Mouse (Mus musculus): Measurements from ENCODE around the gene Mapk8. TPM values are rescaled to one million over a fixed set of nuclear protein-coding genes. Genes with fewer than 3 reads are reported as not detected.

Mapk8 gene
- total and polyA plus RNA-seq, 2 experiments from 2014 or later: 34.7 to 193 TPM

GRCm38 (mm10) chr14:33362122-33362521 is 84.8 kb downstream of the Mapk8 start:
- Histone ChIP-seq H3K27ac (ENCODE audit: low read depth, low read length) (no peak overlapping the region), H3K4me1 (ENCODE audit: insufficient read depth) (no peaks in the 10 kb centered on the region), H3K9me3 (ENCODE audit: low read length) (no peaks in the 10 kb centered on the region), H3K4me2 (ENCODE audit: low read depth) (no peak overlapping the region), H3K4me3 (ENCODE audit: low read depth, low read length) (no peak overlapping the region), H3K36me3 (ENCODE audit: insufficient read depth) (no peaks in the 10 kb centered on the region), H3K9ac (no peak overlapping the region), H3K27me3 (ENCODE audit: insufficient read depth, low read length) (no peaks in the 10 kb centered on the region)
- 74% methylated on average over 14 of the region's 14 CpGs for WGBS
- no peak for TF ChIP-seq CTCF (IDR thresholded peaks at IDR 0.05; ENCODE audit: low read depth)
- DNase-seq: no peak
- ATAC-seq: no peak

DNA sequence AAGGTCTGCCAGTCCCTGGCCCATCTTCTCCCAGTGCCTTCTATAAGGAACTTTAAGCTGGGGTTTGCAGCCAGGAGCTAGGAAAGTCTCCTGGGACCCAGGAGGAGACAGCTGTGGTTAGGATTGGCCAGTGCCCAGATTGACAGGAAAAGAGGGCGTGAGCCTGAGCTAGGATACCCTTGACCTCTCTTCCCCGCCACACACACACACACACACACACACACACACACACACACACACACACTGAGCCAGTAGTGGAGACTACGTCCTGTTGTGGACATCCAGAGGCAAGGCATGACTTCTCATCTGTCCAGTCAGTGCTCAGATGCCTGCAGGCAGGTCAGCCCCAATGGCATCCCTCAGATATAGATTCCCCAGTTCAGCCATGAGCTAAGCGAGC is 85.4 kb downstream of the Mapk8 start:
- Histone ChIP-seq H3K9ac (no peak overlapping the region), H3K4me2 (ENCODE audit: low read depth) (no peak overlapping the region), H3K9me3 (ENCODE audit: low read length) (no peaks in the 10 kb centered on the region), H3K4me1 (ENCODE audit: insufficient read depth) (no peaks in the 10 kb centered on the region), H3K4me3 (ENCODE audit: low read depth, low read length) (no peak overlapping the region), H3K27ac (ENCODE audit: low read depth, low read length) (no peak overlapping the region), H3K27me3 (ENCODE audit: insufficient read depth, low read length) (no peaks in the 10 kb centered on the region), H3K36me3 (ENCODE audit: insufficient read depth) (no peaks in the 10 kb centered on the region)
- ATAC-seq (no peak), DNase-seq (no peak)
- WGBS: 78% methylated on average over 4 of the region's 4 CpGs
- TF ChIP-seq CTCF (IDR thresholded peaks at IDR 0.05; ENCODE audit: low read depth): no peak

- Histone ChIP-seq H3K4me2 (ENCODE audit: low read depth) (no peak overlapping the region), H3K27ac (ENCODE audit: low read depth, low read length) (no peak overlapping the region), H3K27me3 (ENCODE audit: insufficient read depth, low read length) (no peaks in the 10 kb centered on the region), H3K4me1 (ENCODE audit: insufficient read depth) (no peaks in the 10 kb centered on the region), H3K9me3 (ENCODE audit: low read length) (no peaks in the 10 kb centered on the region), H3K36me3 (ENCODE audit: insufficient read depth) (no peaks in the 10 kb centered on the region), H3K4me3 (ENCODE audit: low read depth, low read length) (no peak overlapping the region), H3K9ac (no peak overlapping the region)
- no peak for DNase-seq
- no peak for TF ChIP-seq CTCF (IDR thresholded peaks at IDR 0.05; ENCODE audit: low read depth)
- ATAC-seq: no peak
- WGBS: 89% methylated on average over 8 of the region's 8 CpGs
Observed at GRCm38 (mm10) chr14:33358891-33359290, 88.1 kb downstream of the Mapk8 start.

DNA sequence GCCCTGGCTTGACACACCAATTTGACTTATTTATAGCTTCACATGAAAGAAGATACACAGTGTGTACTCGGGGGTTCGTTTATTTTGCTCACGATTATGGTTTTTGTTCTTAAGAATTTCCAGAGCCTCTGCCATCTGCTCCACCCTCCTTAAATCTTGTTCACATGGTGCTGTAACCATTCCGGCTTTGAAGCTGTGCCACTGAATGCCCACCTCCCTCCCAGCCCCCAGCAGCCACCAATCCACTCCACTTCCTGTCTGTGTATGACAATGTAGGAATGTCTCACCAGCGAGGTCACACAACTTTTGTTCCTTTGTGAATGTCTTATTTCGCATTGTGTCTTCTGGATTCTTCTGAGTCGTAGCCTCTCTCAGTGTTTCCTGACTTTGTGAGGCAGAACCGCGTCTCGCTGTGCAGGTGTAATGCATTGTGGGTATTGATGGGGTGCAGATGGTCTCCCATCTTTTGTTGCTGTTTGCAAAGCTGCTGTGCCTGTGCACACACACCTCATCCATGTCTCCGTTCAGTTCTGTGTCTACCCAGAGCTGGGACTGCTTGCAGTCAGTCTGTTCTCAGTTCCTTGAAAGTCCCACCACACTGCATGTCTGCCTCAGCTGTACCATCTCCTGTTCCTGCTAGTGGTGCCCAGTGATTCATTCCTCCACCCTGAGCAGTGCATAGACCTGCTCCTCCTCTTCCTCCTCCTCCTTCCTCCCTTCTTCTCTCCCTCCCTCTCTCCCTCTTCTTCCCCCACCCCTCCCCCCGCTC is 89.2 kb downstream of the Mapk8 start:
- Histone ChIP-seq H3K36me3 (ENCODE audit: insufficient read depth) (no peaks in the 10 kb centered on the region), H3K27me3 (ENCODE audit: insufficient read depth, low read length) (no peaks in the 10 kb centered on the region), H3K9me3 (ENCODE audit: low read length) (no peaks in the 10 kb centered on the region), H3K4me1 (ENCODE audit: insufficient read depth) (no peaks in the 10 kb centered on the region), H3K27ac (ENCODE audit: low read depth, low read length) (no peak overlapping the region), H3K9ac (no peak overlapping the region), H3K4me3 (ENCODE audit: low read depth, low read length) (no peak overlapping the region), H3K4me2 (ENCODE audit: low read depth) (no peak overlapping the region)
- peak; percentile 51 for DNase-seq
- WGBS: 46% methylated on average over 12 of the region's 12 CpGs
- peak; percentile 64 for ATAC-seq
- no peak for TF ChIP-seq CTCF (IDR thresholded peaks at IDR 0.05; ENCODE audit: low read depth)

- no peak overlapping the region for H3K9ac ChIP-seq
- H3K4me1 ChIP-seq (ENCODE audit: insufficient read depth): no peaks in the 10 kb centered on the region; the same call in 1 of the 2 replicates
- H3K4me2 ChIP-seq (ENCODE audit: low read depth): no peak overlapping the region
- no peak for TF ChIP-seq CTCF (IDR thresholded peaks at IDR 0.05; ENCODE audit: low read depth)
- WGBS: 84% methylated on average over 5 of the region's 5 CpGs
- H3K36me3 ChIP-seq (ENCODE audit: insufficient read depth): no peaks in the 10 kb centered on the region
- H3K4me3 ChIP-seq (ENCODE audit: low read depth, low read length): no peak overlapping the region
- peaks cover 9% of the 10 kb centered on the region; the same call in 1 of the 2 replicates for H3K27me3 ChIP-seq (ENCODE audit: insufficient read depth, low read length)
- H3K27ac ChIP-seq (ENCODE audit: low read depth, low read length): no peak overlapping the region
- ATAC-seq (no peak), DNase-seq (no peak)
- H3K9me3 ChIP-seq (ENCODE audit: low read length): no peaks in the 10 kb centered on the region
Observed at GRCm38 (mm10) chr14:33355276-33355675, 91.7 kb downstream of the Mapk8 start.

GRCm38 (mm10) chr14:33352890-33353289 is 94.1 kb downstream of the Mapk8 start:
- Histone ChIP-seq H3K9ac (no peak overlapping the region), H3K4me1 (ENCODE audit: insufficient read depth) (no peaks in the 10 kb centered on the region; the same call in 1 of the 2 replicates), H3K9me3 (ENCODE audit: low read length) (no peaks in the 10 kb centered on the region), H3K4me3 (ENCODE audit: low read depth, low read length) (no peak overlapping the region), H3K36me3 (ENCODE audit: insufficient read depth) (no peaks in the 10 kb centered on the region), H3K4me2 (ENCODE audit: low read depth) (no peak overlapping the region), H3K27me3 (ENCODE audit: insufficient read depth, low read length) (peaks cover 16% of the 10 kb centered on the region), H3K27ac (ENCODE audit: low read depth, low read length) (no peak overlapping the region)
- no peak for DNase-seq
- 87% methylated on average over 6 of the region's 6 CpGs for WGBS
- TF ChIP-seq CTCF (IDR thresholded peaks at IDR 0.05; ENCODE audit: low read depth): no peak
- ATAC-seq: no peak

- DNase-seq: no peak
- no peaks in the 10 kb centered on the region for H3K36me3 ChIP-seq (ENCODE audit: insufficient read depth)
- 69% methylated on average over 6 of the region's 6 CpGs for WGBS
- peaks cover 16% of the 10 kb centered on the region for H3K27me3 ChIP-seq (ENCODE audit: insufficient read depth, low read length)
- no peak overlapping the region for H3K4me3 ChIP-seq (ENCODE audit: low read depth, low read length)
- H3K4me2 ChIP-seq (ENCODE audit: low read depth): no peak overlapping the region
- ATAC-seq: 0 out of 2 replicates have a peak, but pooled peaks have one; percentile 16
- H3K9ac ChIP-seq: no peak overlapping the region
- H3K9me3 ChIP-seq (ENCODE audit: low read length): no peaks in the 10 kb centered on the region
- no peak for TF ChIP-seq CTCF (IDR thresholded peaks at IDR 0.05; ENCODE audit: low read depth)
- no peak overlapping the region for H3K27ac ChIP-seq (ENCODE audit: low read depth, low read length)
- H3K4me1 ChIP-seq (ENCODE audit: insufficient read depth): no peaks in the 10 kb centered on the region; the same call in 1 of the 2 replicates
Observed at GRCm38 (mm10) chr14:33351984-33352722, 94.8 kb downstream of the Mapk8 start.
